Mouse (Mus musculus): ENCODE data around the gene Tarbp2. TPM values are rescaled to one million over a fixed set of nuclear protein-coding genes. Genes with fewer than 3 reads are reported as not detected.

Gene Tarbp2
- total and polyA plus RNA-seq, 2 experiments from 2014 or later: 89.5 to 94.7 TPM

DNA sequence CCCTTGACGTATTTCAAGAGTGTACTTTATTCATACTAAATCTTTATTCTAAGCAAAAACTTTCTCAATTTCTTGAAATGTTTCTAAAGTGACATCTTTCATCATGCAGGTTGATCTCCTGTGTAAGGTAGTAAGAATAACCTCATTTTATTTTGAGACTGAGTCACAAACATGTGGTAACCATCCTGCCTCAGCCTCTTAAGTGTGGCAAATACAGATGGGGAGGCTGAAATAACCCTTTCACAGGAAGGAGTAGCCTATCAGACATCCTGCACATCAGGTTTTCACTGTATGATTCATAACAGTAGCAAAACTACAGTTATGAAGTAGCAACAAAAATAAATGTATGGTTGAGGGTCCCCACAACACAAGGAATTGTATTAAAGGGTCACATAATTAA, 37.6 kb downstream of the Tarbp2 start:
- Histone ChIP-seq H3K4me2 (ENCODE audit: low read depth) (no peak overlapping the region), H3K27me3 (ENCODE audit: insufficient read depth, low read length) (no peaks in the 10 kb centered on the region), H3K27ac (ENCODE audit: low read depth, low read length) (no peak overlapping the region), H3K4me3 (ENCODE audit: low read depth, low read length) (no peak overlapping the region), H3K9me3 (ENCODE audit: low read length) (no peaks in the 10 kb centered on the region), H3K9ac (no peak overlapping the region), H3K4me1 (ENCODE audit: insufficient read depth) (no peaks in the 10 kb centered on the region), H3K36me3 (ENCODE audit: insufficient read depth) (peaks cover 38% of the 10 kb centered on the region)
- DNase-seq (no peak), ATAC-seq (no peak)
- TF ChIP-seq CTCF (IDR thresholded peaks at IDR 0.05; ENCODE audit: low read depth): no peak
- WGBS: 91% methylated on average over 1 of the region's 1 CpGs

DNA sequence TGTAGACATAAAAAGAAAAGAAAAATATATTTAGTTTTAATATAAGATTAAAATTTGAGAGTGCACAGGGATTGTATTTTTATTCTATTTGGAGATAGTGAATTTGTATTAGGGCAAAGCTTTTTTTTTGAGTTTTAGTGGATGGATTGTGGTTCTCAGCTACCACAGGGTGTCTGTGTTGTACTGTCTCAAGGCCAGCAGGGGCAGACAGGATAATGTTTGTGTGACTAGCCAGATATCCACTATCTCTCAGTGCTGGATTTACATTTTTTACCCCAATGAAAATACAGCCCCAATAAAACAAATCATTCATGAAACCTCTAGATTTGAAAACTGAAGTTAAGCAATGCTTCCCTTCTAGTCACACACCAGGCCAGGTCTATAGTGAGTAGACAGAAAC, 39.6 kb downstream of the Tarbp2 start:
- H3K36me3 ChIP-seq (ENCODE audit: insufficient read depth): peaks cover 29% of the 10 kb centered on the region
- no peaks in the 10 kb centered on the region for H3K4me1 ChIP-seq (ENCODE audit: insufficient read depth)
- H3K9me3 ChIP-seq (ENCODE audit: low read length): no peaks in the 10 kb centered on the region
- no peak overlapping the region for H3K4me3 ChIP-seq (ENCODE audit: low read depth, low read length)
- no peak overlapping the region for H3K4me2 ChIP-seq (ENCODE audit: low read depth)
- TF ChIP-seq CTCF (IDR thresholded peaks at IDR 0.05; ENCODE audit: low read depth): peak; percentile 47
- DNase-seq: no peak
- 0 out of 2 replicates have a peak overlapping the region, but pooled peaks have one; percentile 21 for H3K27ac ChIP-seq (ENCODE audit: low read depth, low read length)
- no peaks in the 10 kb centered on the region for H3K27me3 ChIP-seq (ENCODE audit: insufficient read depth, low read length)
- no peak for ATAC-seq
- no peak overlapping the region for H3K9ac ChIP-seq

GRCm38 (mm10) chr15:102562491-102562890, 44.5 kb downstream of the Tarbp2 start:
- Histone ChIP-seq H3K9me3 (ENCODE audit: low read length) (no peaks in the 10 kb centered on the region), H3K4me3 (ENCODE audit: low read depth, low read length) (no peak overlapping the region), H3K27ac (ENCODE audit: low read depth, low read length) (no peak overlapping the region), H3K27me3 (ENCODE audit: insufficient read depth, low read length) (no peaks in the 10 kb centered on the region), H3K4me1 (ENCODE audit: insufficient read depth) (no peaks in the 10 kb centered on the region), H3K36me3 (ENCODE audit: insufficient read depth) (0 out of 2 replicates have a peak, but pooled peaks cover 3% of the 10 kb centered on the region), H3K4me2 (ENCODE audit: low read depth) (no peak overlapping the region), H3K9ac (no peak overlapping the region)
- DNase-seq: no peak
- 88% methylated on average over 1 of the region's 1 CpGs for WGBS
- ATAC-seq: no peak
- TF ChIP-seq CTCF (IDR thresholded peaks at IDR 0.05; ENCODE audit: low read depth): no peak

GRCm38 (mm10) chr15:102563061-102563460, 45.1 kb downstream of the Tarbp2 start:
- Histone ChIP-seq H3K9ac (no peak overlapping the region), H3K4me1 (ENCODE audit: insufficient read depth) (no peaks in the 10 kb centered on the region), H3K27me3 (ENCODE audit: insufficient read depth, low read length) (no peaks in the 10 kb centered on the region), H3K4me2 (ENCODE audit: low read depth) (no peak overlapping the region), H3K4me3 (ENCODE audit: low read depth, low read length) (no peak overlapping the region), H3K36me3 (ENCODE audit: insufficient read depth) (0 out of 2 replicates have a peak, but pooled peaks cover 3% of the 10 kb centered on the region), H3K27ac (ENCODE audit: low read depth, low read length) (no peak overlapping the region), H3K9me3 (ENCODE audit: low read length) (no peaks in the 10 kb centered on the region)
- no peak for TF ChIP-seq CTCF (IDR thresholded peaks at IDR 0.05; ENCODE audit: low read depth)
- ATAC-seq (no peak), DNase-seq (no peak)
- 80% methylated on average over 3 of the region's 3 CpGs for WGBS

DNA sequence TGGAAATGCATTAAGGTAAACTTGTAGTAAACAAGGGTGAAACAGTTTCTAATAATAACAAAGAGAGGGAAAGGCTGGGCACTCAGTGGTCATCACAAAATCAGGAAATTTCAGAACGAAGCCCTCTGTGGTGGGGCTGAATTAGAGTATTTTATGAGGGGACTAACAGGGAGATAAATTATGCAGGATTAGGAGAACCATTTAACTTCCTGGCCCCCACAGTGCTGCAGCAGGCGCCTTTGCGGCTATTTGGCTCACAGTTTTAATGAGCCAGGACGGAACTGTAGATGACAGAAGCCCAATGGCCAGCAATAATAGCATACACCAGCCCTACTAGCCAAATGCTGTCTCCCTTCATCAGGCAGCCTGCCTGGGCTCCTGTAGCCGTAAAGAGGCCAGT, 45.7 kb downstream of the Tarbp2 start:
- 53% methylated on average over 5 of the region's 5 CpGs for WGBS
- TF ChIP-seq CTCF (IDR thresholded peaks at IDR 0.05; ENCODE audit: low read depth): no peak
- Histone ChIP-seq H3K9ac (no peak overlapping the region), H3K4me1 (ENCODE audit: insufficient read depth) (no peaks in the 10 kb centered on the region), H3K27me3 (ENCODE audit: insufficient read depth, low read length) (no peaks in the 10 kb centered on the region), H3K27ac (ENCODE audit: low read depth, low read length) (peak overlapping the region; percentile 21; the same call in 1 of the 2 replicates), H3K36me3 (ENCODE audit: insufficient read depth) (0 out of 2 replicates have a peak, but pooled peaks cover 3% of the 10 kb centered on the region), H3K4me2 (ENCODE audit: low read depth) (no peak overlapping the region), H3K9me3 (ENCODE audit: low read length) (no peaks in the 10 kb centered on the region), H3K4me3 (ENCODE audit: low read depth, low read length) (no peak overlapping the region)
- no peak for DNase-seq
- 0 out of 2 replicates have a peak, but pooled peaks have one; percentile 14 for ATAC-seq

- H3K4me2 ChIP-seq (ENCODE audit: low read depth): no peak overlapping the region
- no peak for ATAC-seq
- 0 out of 2 replicates have a peak, but pooled peaks cover 3% of the 10 kb centered on the region for H3K36me3 ChIP-seq (ENCODE audit: insufficient read depth)
- H3K9me3 ChIP-seq (ENCODE audit: low read length): no peaks in the 10 kb centered on the region
- WGBS: 88% methylated on average over 2 of the region's 2 CpGs
- H3K4me3 ChIP-seq (ENCODE audit: low read depth, low read length): no peak overlapping the region
- H3K9ac ChIP-seq: no peak overlapping the region
- no peak overlapping the region for H3K27ac ChIP-seq (ENCODE audit: low read depth, low read length)
- H3K4me1 ChIP-seq (ENCODE audit: insufficient read depth): no peaks in the 10 kb centered on the region
- H3K27me3 ChIP-seq (ENCODE audit: insufficient read depth, low read length): no peaks in the 10 kb centered on the region
- TF ChIP-seq CTCF (IDR thresholded peaks at IDR 0.05; ENCODE audit: low read depth): no peak
- no peak for DNase-seq
Observed at GRCm38 (mm10) chr15:102567849-102568248, 49.9 kb downstream of the Tarbp2 start.

DNA sequence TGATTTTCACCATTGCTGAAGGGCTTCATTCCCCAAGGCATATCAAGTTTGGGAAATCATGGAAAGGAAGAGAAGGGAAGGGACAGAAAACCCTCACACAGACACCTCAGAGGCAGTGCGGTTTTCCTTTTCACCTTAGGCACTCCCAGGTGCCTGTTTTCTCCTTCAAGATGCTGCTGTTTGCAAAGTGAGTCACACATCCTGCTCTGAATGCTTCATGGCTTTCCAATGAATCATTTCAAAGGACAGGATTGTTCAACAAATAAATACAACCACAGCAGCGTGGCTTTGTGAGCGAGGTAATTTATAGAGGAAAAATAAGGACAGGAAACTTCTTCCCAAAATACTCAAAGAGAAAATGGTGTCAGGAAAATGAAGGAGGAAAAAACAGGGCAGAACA, 54.1 kb downstream of the Tarbp2 start:
- H3K27ac ChIP-seq (ENCODE audit: low read depth, low read length): peak overlapping the region; percentile 35; the same call in 1 of the 2 replicates
- WGBS: 79% methylated on average over 3 of the region's 3 CpGs

More for the DNA sequence above, 54.1 kb downstream of the Tarbp2 start:
- no peaks in the 10 kb centered on the region for H3K27me3 ChIP-seq (ENCODE audit: insufficient read depth, low read length)
- no peaks in the 10 kb centered on the region for H3K9me3 ChIP-seq (ENCODE audit: low read length)
- H3K36me3 ChIP-seq (ENCODE audit: insufficient read depth): 0 out of 2 replicates have a peak, but pooled peaks cover 3% of the 10 kb centered on the region
- no peak for TF ChIP-seq CTCF (IDR thresholded peaks at IDR 0.05; ENCODE audit: low read depth)
- ATAC-seq (no peak), DNase-seq (no peak)
- H3K4me1 ChIP-seq (ENCODE audit: insufficient read depth): no peaks in the 10 kb centered on the region
- no peak overlapping the region for H3K4me2 ChIP-seq (ENCODE audit: low read depth)
- no peak overlapping the region for H3K9ac ChIP-seq
- H3K4me3 ChIP-seq (ENCODE audit: low read depth, low read length): no peak overlapping the region

Other genes with a start within 250 kb of the Tarbp2 start
- gene Gm9918, start 247.6 kb upstream of the Tarbp2 start, total RNA-seq (2014; rRNA removed): 0.15 TPM in 1 of 2 replicates, not detected in the other
- gene Gm9918, start 247.6 kb upstream of the Tarbp2 start, polyA plus RNA-seq (2015; fragmentation: Nextera tagmentation; extraction: Ambion mirVana): not detected in 2 replicates
- gene Mfsd5, start 238.7 kb upstream of the Tarbp2 start, total RNA-seq (2014; rRNA removed): 33.2 and 39.3 TPM in 2 replicates
- gene Mfsd5, start 238.7 kb upstream of the Tarbp2 start, polyA plus RNA-seq (2015; fragmentation: Nextera tagmentation; extraction: Ambion mirVana): 63.0 and 63.7 TPM in 2 replicates
- 2.7 and 9.6 TPM in 2 replicates for gene Espl1, start 221.9 kb upstream of the Tarbp2 start, total RNA-seq (2014; rRNA removed)
- gene Espl1, start 221.9 kb upstream of the Tarbp2 start, polyA plus RNA-seq (2015; fragmentation: Nextera tagmentation; extraction: Ambion mirVana): 1.5 and 2.3 TPM in 2 replicates
- 177 and 262 TPM in 2 replicates for gene Pfdn5, start 192.1 kb upstream of the Tarbp2 start, total RNA-seq (2014; rRNA removed)
- 518 and 621 TPM in 2 replicates for gene Pfdn5, start 192.1 kb upstream of the Tarbp2 start, polyA plus RNA-seq (2015; fragmentation: Nextera tagmentation; extraction: Ambion mirVana)
- gene Myg1, start 186.5 kb upstream of the Tarbp2 start, total RNA-seq (2014; rRNA removed): 46.4 and 54.2 TPM in 2 replicates
- gene Myg1, start 186.5 kb upstream of the Tarbp2 start, polyA plus RNA-seq (2015; fragmentation: Nextera tagmentation; extraction: Ambion mirVana): 80.2 and 85.7 TPM in 2 replicates
- 25.5 and 27.9 TPM in 2 replicates for gene Aaas, start 167.4 kb upstream of the Tarbp2 start, total RNA-seq (2014; rRNA removed)
- 31.6 and 33.4 TPM in 2 replicates for gene Aaas, start 167.4 kb upstream of the Tarbp2 start, polyA plus RNA-seq (2015; fragmentation: Nextera tagmentation; extraction: Ambion mirVana)
- 0.92 and 2.1 TPM in 2 replicates for gene Sp7, start 151.0 kb upstream of the Tarbp2 start, total RNA-seq (2014; rRNA removed)
- gene Sp7, start 151.0 kb upstream of the Tarbp2 start, polyA plus RNA-seq (2015; fragmentation: Nextera tagmentation; extraction: Ambion mirVana): 0.30 and 0.35 TPM in 2 replicates
- gene Sp1, start 112.0 kb upstream of the Tarbp2 start, total RNA-seq (2014; rRNA removed): 16.4 and 22.5 TPM in 2 replicates
- gene Sp1, start 112.0 kb upstream of the Tarbp2 start, polyA plus RNA-seq (2015; fragmentation: Nextera tagmentation; extraction: Ambion mirVana): 2.0 and 2.6 TPM in 2 replicates
- 0.38 and 1.1 TPM in 2 replicates for gene Amhr2, start 72.8 kb upstream of the Tarbp2 start, total RNA-seq (2014; rRNA removed)
- 0.34 and 0.65 TPM in 2 replicates for gene Amhr2, start 72.8 kb upstream of the Tarbp2 start, polyA plus RNA-seq (2015; fragmentation: Nextera tagmentation; extraction: Ambion mirVana)
- 21.5 and 22.3 TPM in 2 replicates for gene Prr13, start 59.2 kb upstream of the Tarbp2 start, total RNA-seq (2014; rRNA removed)
- 69.9 and 90.9 TPM in 2 replicates for gene Prr13, start 59.2 kb upstream of the Tarbp2 start, polyA plus RNA-seq (2015; fragmentation: Nextera tagmentation; extraction: Ambion mirVana)
- 134 and 154 TPM in 2 replicates for gene Pcbp2, start 47.7 kb upstream of the Tarbp2 start, total RNA-seq (2014; rRNA removed)
- 102 and 103 TPM in 2 replicates for gene Pcbp2, start 47.7 kb upstream of the Tarbp2 start, polyA plus RNA-seq (2015; fragmentation: Nextera tagmentation; extraction: Ambion mirVana)
- not detected in 2 replicates for gene Gm10337, start 14.5 kb upstream of the Tarbp2 start, total RNA-seq (2014; rRNA removed)
- 3.7 and 4.2 TPM in 2 replicates for gene Gm10337, start 14.5 kb upstream of the Tarbp2 start, polyA plus RNA-seq (2015; fragmentation: Nextera tagmentation; extraction: Ambion mirVana)
- 75.0 and 88.9 TPM in 2 replicates for gene Map3k12, start 1.1 kb upstream of the Tarbp2 start, total RNA-seq (2014; rRNA removed)
- 29.6 and 39.4 TPM in 2 replicates for gene Map3k12, start 1.1 kb upstream of the Tarbp2 start, polyA plus RNA-seq (2015; fragmentation: Nextera tagmentation; extraction: Ambion mirVana)
- gene Npff, start 6.8 kb downstream of the Tarbp2 start, total RNA-seq (2014; rRNA removed): 2.5 and 3.1 TPM in 2 replicates
- gene Npff, start 6.8 kb downstream of the Tarbp2 start, polyA plus RNA-seq (2015; fragmentation: Nextera tagmentation; extraction: Ambion mirVana): 1.5 and 1.7 TPM in 2 replicates
- gene Gm28047, start 106.9 kb downstream of the Tarbp2 start, total RNA-seq (2014; rRNA removed): not detected in 2 replicates
- gene Gm28047, start 106.9 kb downstream of the Tarbp2 start, polyA plus RNA-seq (2015; fragmentation: Nextera tagmentation; extraction: Ambion mirVana): 0.74 TPM in 1 of 2 replicates, not detected in the other
- gene Atf7, start 107.3 kb downstream of the Tarbp2 start, total RNA-seq (2014; rRNA removed): 9.9 and 13.2 TPM in 2 replicates
- 8.4 and 10.2 TPM in 2 replicates for gene Atf7, start 107.3 kb downstream of the Tarbp2 start, polyA plus RNA-seq (2015; fragmentation: Nextera tagmentation; extraction: Ambion mirVana)
- 75.2 and 170 TPM in 2 replicates for gene Atp5g2, start 154.2 kb downstream of the Tarbp2 start, total RNA-seq (2014; rRNA removed)
- gene Atp5g2, start 154.2 kb downstream of the Tarbp2 start, polyA plus RNA-seq (2015; fragmentation: Nextera tagmentation; extraction: Ambion mirVana): 63.5 and 75.3 TPM in 2 replicates
- 42.6 and 47.1 TPM in 2 replicates for gene Calcoco1, start 204.0 kb downstream of the Tarbp2 start, total RNA-seq (2014; rRNA removed)
- 33.5 and 36.9 TPM in 2 replicates for gene Calcoco1, start 204.0 kb downstream of the Tarbp2 start, polyA plus RNA-seq (2015; fragmentation: Nextera tagmentation; extraction: Ambion mirVana)